Mouse (Mus musculus) kidney, embryonic 15.5 days (tissue): ENCODE measurements around the gene Pard3. TPM values are rescaled to one million over a fixed set of nuclear protein-coding genes. Genes with fewer than 3 reads are reported as not detected.

Experiments used
- ATAC-seq: fragments of 200-750 bp; cut with Nextera tagmentation; replicated peaks from 2 replicates; pipeline ENCODE4 v1.8.0; 2017; ENCODE audit warnings: moderate TSS enrichment; ENCODE audit not compliant: low FRiP score
- H3K27ac ChIP-seq: fragments of 300-500 bp; sonication (generic); 2 replicates; pipeline ENCODE4 v1.5.1; 2015; ENCODE audit warnings: mild to moderate bottlenecking, inconsistent platforms
- H3K27me3 ChIP-seq: fragments of 300-500 bp; sonication (generic); 2 replicates; pipeline ENCODE4 v1.6.1; 2015; ENCODE audit warnings: inconsistent platforms
- H3K36me3 ChIP-seq: fragments of 300-500 bp; sonication (generic); 2 replicates; pipeline ENCODE4 v1.6.1; 2015; ENCODE audit warnings: inconsistent platforms
- H3K4me1 ChIP-seq: fragments of 300-500 bp; sonication (generic); 2 replicates; pipeline ENCODE4 v1.6.1; 2015; ENCODE audit warnings: inconsistent platforms
- H3K4me2 ChIP-seq: fragments of 300-500 bp; sonication (generic); 2 replicates; pipeline ENCODE4 v1.6.1; 2015; ENCODE audit warnings: moderate library complexity, mild to moderate bottlenecking, inconsistent platforms
- H3K4me3 ChIP-seq: fragments of 300-500 bp; sonication (generic); replicated peaks from 2 replicates; pipeline ENCODE4 v1.5.1; 2015; ENCODE audit warnings: mild to moderate bottlenecking, inconsistent platforms
- H3K9ac ChIP-seq: fragments of 300-500 bp; sonication (generic); 2 replicates; pipeline ENCODE4 v1.6.1; 2015; ENCODE audit warnings: mild to moderate bottlenecking, inconsistent platforms
- H3K9me3 ChIP-seq: fragments of 300-500 bp; sonication (generic); replicated peaks from 2 replicates; pipeline ENCODE4 v1.6.1; 2016; ENCODE audit warnings: inconsistent platforms
- WGBS: fragments of 180-500 bp; shearing (Covaris S2); methylation state at CpG from one replicate; pipeline ENCODE4 v1.1.7; 2015; ENCODE audit warnings: mixed read lengths; 5-methylcytosine and 5-hydroxymethylcytosine counted together
- polyA plus RNA-seq: library from polyadenylated mRNA; unstranded; fragments of >200 nt; fragmentation: Nextera tagmentation; extraction: Ambion mirVana; gene quantifications from 2 replicates; pipeline ENCODE4 v1.2.1, GENCODE M21; 2015

The Pard3 gene
- polyA plus RNA-seq, 1 experiment from 2014 or later, result 27.5 TPM

- Histone ChIP-seq H3K4me1 (peaks cover 3% of the 10 kb centered on the region; the same call in 1 of the 2 replicates), H3K27me3 (no peaks in the 10 kb centered on the region), H3K36me3 (peaks cover 34% of the 10 kb centered on the region), H3K4me3 (no peak overlapping the region), H3K4me2 (no peak overlapping the region), H3K27ac (no peak overlapping the region), H3K9ac (no peak overlapping the region), H3K9me3 (no peaks in the 10 kb centered on the region)
- ATAC-seq, result no peak
- WGBS, result 65% methylated on average over 11 of the region's 11 CpGs
These were observed 315.5 kb downstream of the Pard3 start for GRCm38 (mm10) chr8:127378994-127379858.

- Histone ChIP-seq H3K9me3 (no peaks in the 10 kb centered on the region), H3K36me3 (peaks cover 34% of the 10 kb centered on the region), H3K27me3 (no peaks in the 10 kb centered on the region), H3K9ac (no peak overlapping the region), H3K4me3 (no peak overlapping the region), H3K4me1 (peaks cover 3% of the 10 kb centered on the region; the same call in 1 of the 2 replicates), H3K27ac (no peak overlapping the region), H3K4me2 (no peak overlapping the region)
- no peak for ATAC-seq
- WGBS, result over 99% methylated on average over 3 of the region's 3 CpGs
These were observed 317.6 kb downstream of the Pard3 start for GRCm38 (mm10) chr8:127381259-127381658.

- H3K9ac ChIP-seq, result no peak overlapping the region
- no peaks in the 10 kb centered on the region for H3K4me1 ChIP-seq
- H3K36me3 ChIP-seq, result peaks cover 48% of the 10 kb centered on the region
- no peak overlapping the region for H3K4me2 ChIP-seq
- H3K4me3 ChIP-seq, result no peak overlapping the region
- H3K27me3 ChIP-seq, result no peaks in the 10 kb centered on the region
- H3K9me3 ChIP-seq, result no peaks in the 10 kb centered on the region; the same call in 1 of the 2 replicates
- no peak overlapping the region for H3K27ac ChIP-seq
- ATAC-seq, result no peak
These were observed 329.0 kb downstream of the Pard3 start for GRCm38 (mm10) chr8:127392700-127393099.

- peaks cover 51% of the 10 kb centered on the region for H3K36me3 ChIP-seq
- WGBS, result 87% methylated on average over 4 of the region's 4 CpGs
- no peaks in the 10 kb centered on the region for H3K4me1 ChIP-seq
- no peak overlapping the region for H3K4me2 ChIP-seq
- H3K4me3 ChIP-seq, result no peak overlapping the region
- no peak for ATAC-seq
- no peak overlapping the region for H3K9ac ChIP-seq
- H3K9me3 ChIP-seq, result no peaks in the 10 kb centered on the region
- H3K27me3 ChIP-seq, result no peaks in the 10 kb centered on the region
- no peak overlapping the region for H3K27ac ChIP-seq
These were observed 331.8 kb downstream of the Pard3 start for GRCm38 (mm10) chr8:127395488-127395887.

- H3K9ac ChIP-seq, result no peak overlapping the region
- H3K9me3 ChIP-seq, result no peaks in the 10 kb centered on the region
- H3K36me3 ChIP-seq, result peaks cover 27% of the 10 kb centered on the region; the same call in 1 of the 2 replicates
- ATAC-seq, result peak; percentile 74; the same call in 1 of the 2 replicates
- H3K4me1 ChIP-seq, result peaks cover 3% of the 10 kb centered on the region; the same call in 1 of the 2 replicates
- no peak overlapping the region for H3K4me2 ChIP-seq
- no peaks in the 10 kb centered on the region for H3K27me3 ChIP-seq
- peak overlapping the region; percentile 20; the same call in 1 of the 2 replicates for H3K27ac ChIP-seq
- no peak overlapping the region for H3K4me3 ChIP-seq
These were observed 342.1 kb downstream of the Pard3 start for GRCm38 (mm10) chr8:127405815-127406214.

GRCm38 (mm10) chr8:127410606-127411005 lies 346.9 kb downstream of the Pard3 start:
- no peak for ATAC-seq
- H3K36me3 ChIP-seq, result peaks cover 23% of the 10 kb centered on the region

GRCm38 (mm10) chr8:127411190-127411848 lies 347.6 kb downstream of the Pard3 start:
- Histone ChIP-seq H3K27me3 (no peaks in the 10 kb centered on the region), H3K36me3 (peaks cover 22% of the 10 kb centered on the region), H3K9me3 (no peaks in the 10 kb centered on the region), H3K27ac (no peak overlapping the region), H3K4me1 (no peaks in the 10 kb centered on the region), H3K4me2 (no peak overlapping the region), H3K4me3 (no peak overlapping the region), H3K9ac (no peak overlapping the region)
- no peak for ATAC-seq
- WGBS, result 66% methylated on average over 4 of the region's 4 CpGs

More at GRCm38 (mm10) chr8:127410606-127411005, 346.9 kb downstream of the Pard3 start:
- no peak overlapping the region for H3K27ac ChIP-seq
- no peaks in the 10 kb centered on the region for H3K9me3 ChIP-seq
- H3K4me1 ChIP-seq, result 0 out of 2 replicates have a peak, but pooled peaks cover 2% of the 10 kb centered on the region
- 88% methylated on average over 12 of the region's 12 CpGs for WGBS
- H3K9ac ChIP-seq, result no peak overlapping the region
- no peak overlapping the region for H3K4me2 ChIP-seq
- no peaks in the 10 kb centered on the region for H3K27me3 ChIP-seq
- H3K4me3 ChIP-seq, result no peak overlapping the region

- H3K4me1 ChIP-seq, result peaks cover 7% of the 10 kb centered on the region; the same call in 1 of the 2 replicates
- H3K4me2 ChIP-seq, result no peak overlapping the region
- ATAC-seq, result no peak
- H3K36me3 ChIP-seq, result peaks cover 30% of the 10 kb centered on the region
- no peaks in the 10 kb centered on the region for H3K9me3 ChIP-seq
- no peak overlapping the region for H3K4me3 ChIP-seq
- no peak overlapping the region for H3K9ac ChIP-seq
- WGBS, result 47% methylated on average over 7 of the region's 7 CpGs
- H3K27me3 ChIP-seq, result no peaks in the 10 kb centered on the region
- no peak overlapping the region for H3K27ac ChIP-seq
These were observed 359.3 kb downstream of the Pard3 start for GRCm38 (mm10) chr8:127423021-127423420.

- Histone ChIP-seq H3K27me3 (no peaks in the 10 kb centered on the region), H3K27ac (no peak overlapping the region), H3K9me3 (no peaks in the 10 kb centered on the region), H3K9ac (no peak overlapping the region), H3K4me2 (no peak overlapping the region), H3K4me1 (peaks cover 7% of the 10 kb centered on the region; the same call in 1 of the 2 replicates), H3K4me3 (no peak overlapping the region), H3K36me3 (peaks cover 31% of the 10 kb centered on the region)
- ATAC-seq, result no peak
- WGBS, result 63% methylated on average over 13 of the region's 13 CpGs
These were observed 360.7 kb downstream of the Pard3 start for GRCm38 (mm10) chr8:127424211-127424916.

- no peak overlapping the region for H3K4me2 ChIP-seq
- ATAC-seq, result no peak
- no peak overlapping the region for H3K27ac ChIP-seq
- no peaks in the 10 kb centered on the region for H3K9me3 ChIP-seq
- peaks cover 22% of the 10 kb centered on the region for H3K36me3 ChIP-seq
- H3K9ac ChIP-seq, result no peak overlapping the region
- H3K4me3 ChIP-seq, result no peak overlapping the region
- no peaks in the 10 kb centered on the region for H3K27me3 ChIP-seq
- H3K4me1 ChIP-seq, result peaks cover 7% of the 10 kb centered on the region; the same call in 1 of the 2 replicates
- 84% methylated on average over 5 of the region's 5 CpGs for WGBS
These were observed 363.2 kb downstream of the Pard3 start for GRCm38 (mm10) chr8:127426857-127427256.

- no peak for ATAC-seq
- Histone ChIP-seq H3K4me3 (no peak overlapping the region), H3K27me3 (no peaks in the 10 kb centered on the region), H3K9me3 (no peaks in the 10 kb centered on the region), H3K9ac (no peak overlapping the region), H3K36me3 (peaks cover 27% of the 10 kb centered on the region), H3K4me2 (no peak overlapping the region), H3K4me1 (peaks cover 7% of the 10 kb centered on the region; the same call in 1 of the 2 replicates), H3K27ac (no peak overlapping the region)
- 84% methylated on average over 7 of the region's 7 CpGs for WGBS
These were observed 364.3 kb downstream of the Pard3 start for GRCm38 (mm10) chr8:127428004-127428403.
